Mouse (Mus musculus) left cerebral cortex, adult 8-10 months (tissue): ENCODE data around the gene Dnase2b. TPM values are rescaled to one million over a fixed set of nuclear protein-coding genes. Genes with fewer than 3 reads are reported as not detected.

Experiments
- DNase-seq, 2 experiments: peaks; one replicate each; pipeline ENCODE4 v3.0.0; 2022; ENCODE audit warnings: low spot score in 2 of 2
- total RNA-seq, 4 experiments: library from RNA; stranded (reverse); gene quantifications; 2 replicates each; pipeline ENCODE4 v1.2.4; 2022

Dnase2b gene
- total RNA-seq: not detected

- no peak for DNase-seq
These were observed at the start of gene Dnase2b for GRCm38 (mm10) chr3:146615496-146615895. Gene Dnase2b, minus strand, starts transcription at chr3:146615596.

- DNase-seq: no peak
These were observed 46.5 kb upstream of the Dnase2b start for GRCm38 (mm10) chr3:146661907-146662306.

DNA sequence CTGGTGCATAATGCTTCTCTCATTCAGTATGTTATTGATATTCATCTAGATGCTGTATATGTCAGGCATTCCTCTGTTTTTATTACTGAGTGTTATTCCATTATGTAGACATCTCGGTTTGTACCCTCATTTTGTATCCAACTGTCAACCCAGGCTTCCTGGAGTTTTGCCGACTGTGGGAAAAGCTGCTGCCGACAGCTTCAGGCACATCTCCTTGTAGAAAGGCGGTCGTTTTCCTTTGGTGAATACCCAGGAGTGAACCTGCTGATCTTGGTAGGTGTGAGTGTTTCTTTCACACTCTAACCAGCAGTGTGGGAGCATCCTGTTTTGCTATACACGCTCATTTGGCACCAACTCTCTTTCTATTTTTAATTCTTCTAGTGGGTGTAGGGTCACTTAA is 45.6 kb upstream of the Dnase2b start:
- no peak for DNase-seq

- no peak for DNase-seq
These were observed 43.9 kb upstream of the Dnase2b start for GRCm38 (mm10) chr3:146659321-146659720.

- DNase-seq: no peak
These were observed 42.8 kb upstream of the Dnase2b start for GRCm38 (mm10) chr3:146658061-146658639.

DNA sequence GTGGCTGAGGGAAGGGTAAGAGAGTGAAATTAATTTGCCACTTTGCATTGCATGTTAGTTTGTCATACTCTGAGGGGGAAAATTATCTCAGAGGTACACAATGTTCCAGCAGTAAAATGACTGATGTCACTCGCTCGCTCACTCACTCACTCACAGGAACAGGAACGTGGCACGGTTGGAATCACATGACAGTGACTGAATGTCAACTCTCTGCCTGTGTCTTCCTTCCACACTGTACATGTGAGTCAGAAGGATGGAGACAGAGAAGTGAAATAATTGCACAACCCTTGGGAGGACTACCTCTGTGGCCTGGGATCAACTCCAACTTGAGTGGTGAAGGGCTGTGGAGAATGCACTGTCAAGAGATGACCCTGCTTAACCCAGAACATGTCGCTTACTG is 42.0 kb upstream of the Dnase2b start:
- DNase-seq: no peak

DNA sequence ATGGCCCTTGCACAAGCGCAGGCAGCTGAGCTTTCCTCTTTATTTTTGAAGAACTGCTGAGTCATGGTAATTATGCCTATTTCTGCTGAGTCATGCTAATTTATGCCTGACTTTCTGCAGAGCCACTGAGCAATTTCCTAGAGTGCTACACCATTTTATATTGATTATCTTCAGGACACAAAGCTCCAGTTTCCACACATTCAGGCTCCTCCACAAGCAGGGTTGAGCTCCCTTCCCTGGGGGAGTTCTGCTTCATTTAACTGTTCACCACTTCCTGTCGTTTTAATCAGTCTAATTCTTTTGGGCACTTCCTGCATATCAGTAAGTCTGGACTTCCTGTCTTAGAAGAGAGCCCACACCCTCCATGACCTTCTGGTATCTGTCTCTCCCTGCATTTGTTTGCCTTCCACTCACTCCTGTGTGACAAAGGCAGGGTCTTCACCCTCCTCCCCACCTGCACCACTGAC is 39.7 kb upstream of the Dnase2b start:
- no peak for DNase-seq

GRCm38 (mm10) chr3:146653692-146654091 is 38.3 kb upstream of the Dnase2b start:
- no peak for DNase-seq

DNA sequence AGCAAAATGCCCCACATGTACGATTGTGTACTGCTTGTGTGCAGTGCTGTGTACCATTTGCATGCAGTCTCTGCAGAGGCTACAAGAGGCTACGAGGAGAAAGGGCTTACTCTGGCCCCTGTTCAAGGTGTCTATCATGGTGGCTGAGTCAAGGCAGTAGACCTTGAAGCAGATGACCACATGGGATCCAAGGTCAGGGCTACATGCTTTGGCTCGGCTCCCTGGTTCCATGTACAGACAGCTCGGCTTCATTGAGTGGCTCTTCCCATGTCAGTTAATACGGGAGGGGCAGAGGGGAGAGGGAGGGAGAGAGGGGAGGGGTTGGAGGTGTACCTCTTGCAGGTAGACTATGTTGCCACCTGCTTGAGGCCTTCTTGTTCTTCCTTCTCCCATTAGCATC is 37.0 kb upstream of the Dnase2b start:
- DNase-seq: no peak

GRCm38 (mm10) chr3:146651217-146651616 is 35.8 kb upstream of the Dnase2b start, which contains the start of gene 4930503B20Rik:
Gene 4930503B20Rik, minus strand, starts transcription at chr3:146651317.
- DNase-seq: no peak

- DNase-seq: no peak
These were observed 35.3 kb upstream of the Dnase2b start for GRCm38 (mm10) chr3:146650716-146651115.

GRCm38 (mm10) chr3:146649311-146649894 is 34.0 kb upstream of the Dnase2b start:
- DNase-seq: no peak

- no peak for DNase-seq
These were observed 26.5 kb upstream of the Dnase2b start for GRCm38 (mm10) chr3:146641818-146642427.

DNA sequence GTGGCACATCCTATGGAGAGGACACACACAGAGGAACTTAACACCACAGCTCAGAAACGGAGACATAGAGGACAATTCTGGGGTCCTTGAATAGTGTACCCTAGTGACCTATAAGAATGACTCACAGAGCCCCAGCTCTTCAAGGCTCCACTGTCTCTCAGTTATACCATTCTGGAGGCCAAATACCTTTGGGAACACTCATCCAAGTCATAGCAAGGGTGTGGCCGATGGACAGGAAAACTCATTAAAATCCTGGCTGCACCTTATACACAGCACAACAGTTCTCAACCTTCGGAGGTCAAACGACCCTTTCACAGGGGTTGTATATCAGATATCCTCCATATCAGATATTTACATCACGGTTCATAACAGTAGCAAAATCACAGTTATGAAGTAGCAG is 17.1 kb upstream of the Dnase2b start:
- DNase-seq: no peak

GRCm38 (mm10) chr3:146628227-146628982 is 13.0 kb upstream of the Dnase2b start:
- no peak for DNase-seq

GRCm38 (mm10) chr3:146625766-146626165 is 10.4 kb upstream of the Dnase2b start:
- DNase-seq: peak in 1 of 2 experiments; percentile 40

- peak in 1 of 2 experiments; percentile 67 for DNase-seq
These were observed 6.6 kb upstream of the Dnase2b start for GRCm38 (mm10) chr3:146621966-146622365.

DNA sequence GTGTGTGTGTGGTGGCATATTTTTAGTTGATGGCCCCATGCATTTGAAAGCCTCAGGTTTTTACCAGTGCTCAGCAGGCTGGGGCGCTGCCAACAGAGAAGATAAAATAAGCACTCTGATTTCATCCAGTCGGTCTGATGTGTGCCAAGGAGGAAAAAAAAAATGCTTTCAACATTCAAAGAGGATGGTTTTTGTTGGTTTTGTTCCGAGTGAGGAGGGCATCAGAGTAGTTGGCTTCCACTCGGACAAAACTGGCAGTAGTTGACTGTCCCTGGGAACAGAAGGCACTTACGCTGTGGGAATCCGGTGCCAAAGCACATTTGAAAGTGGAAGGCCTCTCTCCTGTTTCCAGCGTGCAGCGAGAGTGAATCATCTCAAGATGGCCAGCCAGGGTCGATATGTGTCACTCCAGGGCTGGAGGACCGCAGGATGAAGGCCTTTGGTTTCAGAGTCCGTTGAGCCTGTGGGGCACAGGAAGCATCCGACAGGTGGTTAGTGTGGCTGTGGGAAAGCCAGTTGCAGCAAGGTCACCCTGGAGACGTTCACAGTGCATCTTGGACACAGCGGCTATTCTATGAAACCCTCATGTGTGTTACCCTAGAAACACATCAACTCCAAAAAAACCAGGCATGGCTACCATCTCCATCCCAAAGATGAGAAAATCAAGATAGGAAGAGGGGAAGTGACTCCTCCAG is 5.3 kb upstream of the Dnase2b start:
- peak; percentile 49 to 92 for DNase-seq

DNA sequence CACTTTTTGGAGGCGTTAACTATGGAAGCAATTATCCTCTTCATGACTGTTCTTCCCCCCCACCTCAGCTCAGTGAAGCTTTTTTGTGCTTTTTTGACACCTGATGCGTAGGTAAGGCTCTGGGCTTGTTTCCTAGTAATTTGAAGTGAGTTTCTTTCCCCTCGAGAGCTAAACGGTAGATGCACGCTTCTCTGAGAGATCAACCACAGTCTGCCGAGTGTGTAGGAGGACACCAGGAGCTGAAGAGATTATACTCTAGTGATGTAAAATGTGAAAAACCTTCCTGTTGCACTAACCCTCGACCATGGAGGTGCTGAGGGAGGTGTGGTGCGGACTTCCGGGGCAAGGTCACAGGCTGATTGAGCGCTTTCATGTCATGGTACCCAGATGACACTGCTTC is 4.7 kb upstream of the Dnase2b start:
- peak; percentile 45 to 81 for DNase-seq

DNA sequence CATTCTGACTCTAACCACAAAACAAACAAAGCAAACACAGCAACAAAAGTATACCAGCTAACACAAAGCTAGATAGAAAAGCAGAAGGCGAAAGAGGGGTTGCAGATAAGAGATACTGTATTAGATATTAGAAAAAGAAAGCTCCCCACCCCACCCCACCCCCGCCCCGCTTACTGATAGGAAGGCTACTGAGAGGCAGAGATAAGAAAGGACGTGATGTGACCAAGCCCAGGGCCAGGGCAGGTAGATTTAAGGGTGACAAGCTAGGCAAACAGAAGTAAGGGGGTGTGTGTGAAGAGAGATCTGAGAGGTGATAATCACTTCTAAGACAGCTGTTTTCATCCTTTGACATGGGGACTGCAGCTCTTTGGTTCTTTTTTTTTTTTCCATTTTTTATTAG is 3.0 kb upstream of the Dnase2b start:
- DNase-seq: no peak

DNA sequence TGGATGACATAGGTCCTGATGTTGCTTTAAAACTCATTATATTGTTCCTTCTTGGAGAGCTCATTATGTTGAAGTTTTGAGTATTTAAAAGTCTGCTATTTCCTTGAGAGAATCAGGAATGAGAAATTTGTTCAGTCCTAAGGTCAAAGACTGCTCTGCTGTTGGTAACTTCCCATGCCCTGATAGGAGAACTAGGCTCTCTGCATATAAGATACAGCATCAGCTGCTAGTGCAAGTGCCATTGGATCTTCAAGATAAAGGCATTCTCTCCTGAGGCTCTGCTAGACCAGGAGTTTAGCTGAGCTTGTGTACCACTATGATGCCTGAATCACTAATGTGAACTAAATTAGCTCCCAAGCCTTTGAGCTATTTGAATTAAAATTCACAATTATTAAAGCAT is 2.5 kb upstream of the Dnase2b start:
- no peak for DNase-seq
